25 mouse cellular contexts compared by ENCODE assay signal in genomic region chr15:75099261-75099660, GRCm38 (mm10). TPM values are rescaled to one million over a fixed set of nuclear protein-coding genes. Genes with fewer than 3 reads are reported as not detected.
DNase-seq lines count a peak whose midpoint lies in the region; TF ChIP-seq lines count a peak whose summit lies in the region.
"Had no signal": no experiment of that assay in that cellular context is flagged by ENCODE, and none has a peak within 500 bp of the region (broad histone marks: within the 10 kb centered on the region; RNA-seq: fewer than 3 reads in every experiment).

No protein-coding gene starts in this region.

- 79% methylated on average over 10 of the region's 10 CpGs for WGBS in heart, adult 2 months
- 52% methylated on average over 10 of the region's 10 CpGs for WGBS in liver, adult 2 months

- no peak overlapping the region for H3K9ac ChIP-seq in heart, adult 2 months (ENCODE audit: low read depth, low read length)
- H3K9ac ChIP-seq in liver, adult 2 months (ENCODE audit: low read depth, low read length) = no peak overlapping the region

- H3K27me3 ChIP-seq in heart, adult 2 months (ENCODE audit: control insufficient read depth, insufficient read depth, low read length) = no peaks in the 10 kb centered on the region
- no peaks in the 10 kb centered on the region for H3K27me3 ChIP-seq in liver, adult 2 months (ENCODE audit: control insufficient read depth, insufficient read depth, low read length)
- H3K27me3 ChIP-seq: CH12.LX, Patski had no signal

- H3K79me2 ChIP-seq in heart, adult 2 months (replicated peaks; ENCODE audit: control insufficient read depth, insufficient read depth, low read length) = no peaks in the 10 kb centered on the region
- no peaks in the 10 kb centered on the region for H3K79me2 ChIP-seq in liver, adult 2 months (ENCODE audit: control insufficient read depth, insufficient read depth, low read length)

- H3K4me1 ChIP-seq in heart, adult 2 months (ENCODE audit: control insufficient read depth, insufficient read depth, low read length) = no peaks in the 10 kb centered on the region
- no peaks in the 10 kb centered on the region for H3K4me1 ChIP-seq in liver, adult 2 months (ENCODE audit: control insufficient read depth, insufficient read depth, low read length)

- TF ChIP-seq POLR2A in heart, adult 2 months (IDR thresholded peaks at IDR 0.05; ENCODE audit: insufficient read depth, low read depth, low read length) = no peak
- TF ChIP-seq POLR2A in liver, adult 2 months (IDR thresholded peaks at IDR 0.05; ENCODE audit: extremely low read depth, insufficient read depth, low read length) = no peak

- intact Hi-C loops in heart, adult 2 months (cut with DNase I) = no loop called here

- H3K4me3 ChIP-seq in heart, adult 2 months = no peak overlapping the region
- no peak overlapping the region for H3K4me3 ChIP-seq in liver, adult 2 months (ENCODE audit: insufficient read depth, low read depth, low read length)

- TF ChIP-seq CTCF in heart, adult 2 months (IDR thresholded peaks at IDR 0.05) = no peak
- no peak for TF ChIP-seq CTCF in liver, adult 2 months (IDR thresholded peaks at IDR 0.05; ENCODE audit: low read depth, low read length)

- peak; percentile 55 for DNase-seq in heart, adult 11 months
- DNase-seq in heart, adult 2 months = no peak
- peak; percentile 83 for DNase-seq in liver, adult 2 months (ENCODE audit: extremely low read depth, low read depth, low spot score)
- no peak for DNase-seq in liver
- DNase-seq in yolk sac, embryonic 10.5 days (ENCODE audit: low spot score) = peak; percentile 3
- no peak for DNase-seq in right cerebral cortex, postnatal 14 days
- DNase-seq: adrenal gland, adult 2 months; adrenal gland, adult 8-10 months; adrenal gland, postnatal 10 days; adrenal gland, postnatal 14 days; adrenal gland, postnatal 25 days; adrenal gland, postnatal 36 days; B cell, adult 2 months; cerebellum, adult 11 months; cerebellum, adult 11-12 months; cerebellum, adult 18-20 months had no signal

- no peak for TF ChIP-seq EP300 in heart, adult 2 months (IDR thresholded peaks at IDR 0.05; ENCODE audit: insufficient read depth, low read depth, low read length)

- no peak overlapping the region for H3K27ac ChIP-seq in heart, adult 2 months
- no peak overlapping the region for H3K27ac ChIP-seq in liver, adult 2 months (replicated peaks; ENCODE audit: insufficient read depth, low read depth, low read length)

- no peaks in the 10 kb centered on the region for H3K36me3 ChIP-seq in heart, adult 2 months (ENCODE audit: control insufficient read depth, insufficient read depth, low read length)
- H3K36me3 ChIP-seq in liver, adult 2 months (ENCODE audit: control insufficient read depth, insufficient read depth, low read length) = no peaks in the 10 kb centered on the region
- H3K36me3 ChIP-seq: G1E had no signal

RNA-seq across cellular contexts. Expression of gene Ly6c2, which starts 12.5 kb away (rescaled TPM):
- total RNA-seq in heart, adult 2 months (2021) = 1 to 10 TPM; 6.5 to 7.5 TPM
- polyA plus RNA-seq in heart, adult 2 months (2012; rRNA removed) = 2.4 and 6.1 TPM in 2 replicates
- 1.2 and 2.2 TPM in 2 replicates for total RNA-seq in liver, adult 2 months (2014; rRNA removed)
- polyA plus RNA-seq in liver, adult 2 months (2012; rRNA removed) = 3.7 and 6.6 TPM in 2 replicates
- total RNA-seq: ES-E14, MEL had no signal
- polyA plus RNA-seq: G1E had no signal

RNA-seq across cellular contexts. Expression of gene Ly6c1, which starts 50.6 kb away (rescaled TPM):
- total RNA-seq in heart, adult 2 months (2021) = 100 to 1,000 TPM; 229 to 273 TPM
- 596 and 653 TPM in 2 replicates for polyA plus RNA-seq in heart, adult 2 months (2012; rRNA removed)
- total RNA-seq in liver, adult 2 months (2014; rRNA removed) = 0.87 and 1.2 TPM in 2 replicates
- polyA plus RNA-seq in liver, adult 2 months (2012; rRNA removed) = 1.9 and 2.1 TPM in 2 replicates
- total RNA-seq: CH12.LX, G1E, MEL had no signal
- polyA plus RNA-seq: G1E had no signal

RNA-seq across cellular contexts. Expression of gene Ly6g, which starts 55.8 kb away (rescaled TPM):
- total RNA-seq in heart, adult 2 months (2021) = not detected
- polyA plus RNA-seq in heart, adult 2 months (2012; rRNA removed) = not detected in 2 replicates
- not detected in 2 replicates for total RNA-seq in liver, adult 2 months (2014; rRNA removed)
- polyA plus RNA-seq in liver, adult 2 months (2012; rRNA removed) = not detected in 2 replicates
- total RNA-seq: adrenal gland, adult 18-20 months; adrenal gland, adult 2 months; adrenal gland, adult 8-10 months; adrenal gland, postnatal 14 days; adrenal gland, postnatal 25 days; adrenal gland, postnatal 36 days; ES-E14; G1E; MEL had no signal
- polyA plus RNA-seq: activated CD4-positive, CD25-positive, alpha-beta regulatory T cell, adult 4 months; adrenal gland, adult 2 months; brain, embryonic 14.5 days; CD4-positive, CD25-positive, alpha-beta regulatory T cell, adult 4 months; G1E; Patski had no signal

Comparison
In these comparisons a context has a peak if more than half of its experiments do, and no peak if none do; other contexts are left out.
1. DNase-seq: peak in heart, adult 11 months (single experiment), liver, adult 2 months (single experiment) and yolk sac, embryonic 10.5 days (single experiment); none in heart, adult 2 months (0 of 2), liver (single experiment) and right cerebral cortex, postnatal 14 days (single experiment).
2. RNA of gene Ly6c1, which starts 50.6 kb away (total RNA-seq): 229 to 273 TPM in heart, adult 2 months; 0.87 to 1.2 TPM in liver, adult 2 months; every median in the first group is over 100 times any median in the second.